Mouse (Mus musculus) G1E (cell line): Measurements from ENCODE around the gene Dnajc16. TPM values are rescaled to one million over a fixed set of nuclear protein-coding genes. Genes with fewer than 3 reads are reported as not detected.
"Not testable (repeated sequence)": the region's sequence is repeated elsewhere in the genome, so short reads cannot be mapped to it uniquely, and the experiment has no call there.

Source experiments
- ATAC-seq: 2 replicates; pipeline ENCODE4 v1.8.0; 2016; ENCODE audit warnings: mild to moderate bottlenecking; ENCODE audit not compliant: insufficient number of reproducible peaks, poor library complexity, low FRiP score, severe bottlenecking; ENCODE audit errors: extremely low read depth
- DNase-seq: peaks from one replicate; pipeline ENCODE4 v3.0.0; 2012; ENCODE audit warnings: low spot score
- H3K27me3 ChIP-seq: 2 replicates; pipeline ENCODE4 v1.6.1; 2012; ENCODE audit warnings: mild to moderate bottlenecking, low read length, inconsistent platforms; ENCODE audit not compliant: insufficient read depth
- H3K36me3 ChIP-seq: replicated peaks from 2 replicates; pipeline ENCODE3; 2012; ENCODE audit warnings: mild to moderate bottlenecking, inconsistent platforms
- H3K4me1 ChIP-seq: 2 replicates; pipeline ENCODE4 v1.6.1; 2012; ENCODE audit warnings: low read depth, low read length, inconsistent platforms, mixed read lengths; ENCODE audit not compliant: insufficient read depth
- H3K4me3 ChIP-seq: 2 replicates; pipeline ENCODE4 v1.5.1; 2012; ENCODE audit warnings: low read depth, mild to moderate bottlenecking, inconsistent platforms, low read length, moderate library complexity, mixed read lengths
- H3K9me3 ChIP-seq: replicated peaks from 2 replicates; pipeline ENCODE4 v1.6.1; 2012; ENCODE audit warnings: inconsistent platforms
- CTCF ChIP-seq: IDR thresholded peaks from 2 replicates; pipeline ENCODE4 v1.5.1; 2012; ENCODE audit warnings: low read depth, low read length, inconsistent platforms, mixed read lengths
- GATA1 ChIP-seq: IDR thresholded peaks from 2 replicates; pipeline ENCODE4 v1.6.1; 2012; ENCODE audit warnings: borderline replicate concordance, low read length, inconsistent platforms, mixed read lengths
- GATA2 ChIP-seq: IDR thresholded peaks from 2 replicates; pipeline ENCODE4 v1.6.1; 2012; ENCODE audit warnings: low read depth, low read length, inconsistent platforms, borderline replicate concordance
- POLR2AphosphoS5 ChIP-seq: IDR thresholded peaks from 2 replicates; pipeline ENCODE4 v1.6.1; 2012; ENCODE audit warnings: low read depth, low read length, inconsistent platforms; ENCODE audit not compliant: insufficient replicate concordance
- TAL1 ChIP-seq: conservative IDR thresholded peaks from 2 replicates; pipeline ENCODE4 v1.6.1; 2012; ENCODE audit warnings: low read depth, low read length, inconsistent platforms, mixed read lengths
- polyA plus RNA-seq: library from polyadenylated mRNA; stranded (reverse); fragments of >175 nt; gene quantifications from 2 replicates; pipeline ENCODE4 v1.2.3, GENCODE M21; 2012
- total RNA-seq, 2 experiments: library from RNA; stranded (forward) in 1 of 2; stranded (reverse) in 1 of 2; fragments of 200-1000 nt in 1 of 2; fragments of >200 nt in 1 of 2; fragmentation: Nextera tagmentation in 1 of 2; gene quantifications; 2 replicates each; pipeline ENCODE4 v1.2.3; 2014 to 2017

The Dnajc16 gene
- total and polyA plus RNA-seq, 3 experiments, result 2.9 to 10.6 (median 9.9) TPM

- no peak overlapping the region for H3K4me3 ChIP-seq
- DNase-seq, result no peak
- peaks cover 30% of the 10 kb centered on the region for H3K4me1 ChIP-seq
- TF ChIP-seq CTCF (no peak), TAL1 (no peak), GATA1 (no peak), POLR2AphosphoS5 (no peak), GATA2 (no peak)
- H3K9me3 ChIP-seq, result no peaks in the 10 kb centered on the region
- H3K27me3 ChIP-seq, result no peaks in the 10 kb centered on the region
- ATAC-seq, result no peak
- H3K36me3 ChIP-seq, result peaks cover 69% of the 10 kb centered on the region
Observed at GRCm38 (mm10) chr4:141787046-141787445, 3.7 kb downstream of the Dnajc16 start.

DNA sequence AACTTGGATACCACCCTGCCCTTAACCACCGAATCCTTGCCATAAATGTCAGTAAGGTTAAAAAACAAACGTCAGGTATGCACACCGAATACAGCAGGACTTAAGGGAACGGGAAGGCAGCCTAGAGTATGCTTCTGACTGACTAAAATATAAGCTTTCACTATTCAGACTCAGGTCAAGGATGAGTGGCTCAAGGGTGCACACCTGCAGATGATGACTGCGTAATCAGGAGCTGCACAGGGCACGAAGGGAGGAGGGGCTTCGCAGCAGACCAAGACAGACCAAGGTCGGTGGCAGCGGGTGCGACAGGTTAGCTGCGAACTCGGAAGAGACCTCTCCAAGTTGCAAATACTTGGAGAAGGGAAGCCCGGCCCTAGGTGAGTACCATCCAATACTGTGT, 4.6 kb downstream of the Dnajc16 start:
- Histone ChIP-seq H3K36me3 (peaks cover 78% of the 10 kb centered on the region), H3K4me3 (no peak overlapping the region), H3K4me1 (peaks cover 22% of the 10 kb centered on the region), H3K9me3 (no peaks in the 10 kb centered on the region), H3K27me3 (no peaks in the 10 kb centered on the region)
- ATAC-seq (no peak), DNase-seq (no peak)
- TF ChIP-seq POLR2AphosphoS5 (no peak), GATA1 (no peak), GATA2 (no peak)

DNA sequence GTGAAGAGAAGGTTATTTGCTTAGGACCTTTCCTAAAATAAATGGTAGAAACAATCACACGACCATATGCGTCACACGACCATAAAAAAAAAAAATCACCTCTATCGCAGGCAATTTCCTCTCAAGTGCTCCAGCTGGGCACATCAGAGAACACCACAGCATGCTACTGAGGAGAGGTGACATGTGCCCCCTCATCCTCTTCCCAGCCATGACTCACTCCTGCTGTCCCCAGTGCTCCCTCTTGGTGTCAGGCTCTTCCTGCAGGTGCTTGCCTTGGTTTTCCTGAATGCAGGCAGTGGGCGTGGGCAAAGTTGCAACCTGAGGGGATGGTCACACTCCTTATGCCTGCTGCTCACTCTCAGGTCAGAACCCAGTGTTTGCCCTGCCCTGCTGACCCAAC, 5.9 kb downstream of the Dnajc16 start:
- ATAC-seq (no peak), DNase-seq (no peak)
- Histone ChIP-seq H3K9me3 (no peaks in the 10 kb centered on the region), H3K27me3 (no peaks in the 10 kb centered on the region), H3K4me3 (no peak overlapping the region), H3K36me3 (peaks cover 91% of the 10 kb centered on the region), H3K4me1 (peaks cover 16% of the 10 kb centered on the region)
- no peak for TF ChIP-seq POLR2AphosphoS5
- TF ChIP-seq CTCF, result no peak
- no peak for TF ChIP-seq GATA2
- no peak for TF ChIP-seq TAL1
- no peak for TF ChIP-seq GATA1

DNA sequence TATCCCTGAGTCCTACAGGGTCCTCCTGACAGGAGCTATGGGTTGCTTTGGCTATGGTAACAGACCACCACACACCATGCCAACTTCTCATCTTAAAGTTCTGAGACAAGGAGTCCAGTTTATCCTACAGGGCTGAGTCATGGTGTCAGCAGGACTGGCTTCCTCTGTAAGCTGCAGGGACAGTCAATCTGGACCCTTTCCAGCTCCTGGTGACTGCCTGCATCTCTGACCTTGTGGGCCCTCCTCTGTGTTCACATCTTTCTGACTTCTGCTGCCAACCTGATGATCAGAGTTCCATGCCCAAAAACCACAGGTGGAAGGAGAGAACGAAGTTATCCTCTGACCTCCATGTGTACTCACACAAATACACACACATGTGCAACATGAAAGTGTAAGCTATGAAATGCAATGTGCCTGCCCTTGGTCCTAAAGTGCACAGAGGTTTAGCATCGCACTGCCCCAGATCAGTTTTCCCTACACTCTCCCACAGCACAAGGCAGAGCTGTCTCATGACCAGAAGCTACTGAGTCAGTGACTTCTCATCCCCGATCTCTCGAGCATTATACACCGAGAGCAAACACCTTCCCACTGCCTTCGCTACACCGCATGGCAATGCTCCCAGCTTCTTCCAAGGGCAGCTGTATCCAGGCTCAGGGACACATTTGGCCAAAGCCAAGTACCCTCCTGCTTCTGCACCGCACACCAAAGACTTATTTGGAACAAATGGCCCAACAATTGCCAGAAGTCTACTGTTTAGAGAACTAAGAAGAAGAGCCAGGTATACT, 9.3 kb downstream of the Dnajc16 start:
- no peak for DNase-seq
- Histone ChIP-seq H3K27me3 (no peaks in the 10 kb centered on the region), H3K4me3 (no peak overlapping the region), H3K9me3 (no peaks in the 10 kb centered on the region), H3K36me3 (peaks cover 98% of the 10 kb centered on the region), H3K4me1 (peaks cover 7% of the 10 kb centered on the region)
- TF ChIP-seq GATA2 (no peak), GATA1 (no peak)
- ATAC-seq, result no peak

DNA sequence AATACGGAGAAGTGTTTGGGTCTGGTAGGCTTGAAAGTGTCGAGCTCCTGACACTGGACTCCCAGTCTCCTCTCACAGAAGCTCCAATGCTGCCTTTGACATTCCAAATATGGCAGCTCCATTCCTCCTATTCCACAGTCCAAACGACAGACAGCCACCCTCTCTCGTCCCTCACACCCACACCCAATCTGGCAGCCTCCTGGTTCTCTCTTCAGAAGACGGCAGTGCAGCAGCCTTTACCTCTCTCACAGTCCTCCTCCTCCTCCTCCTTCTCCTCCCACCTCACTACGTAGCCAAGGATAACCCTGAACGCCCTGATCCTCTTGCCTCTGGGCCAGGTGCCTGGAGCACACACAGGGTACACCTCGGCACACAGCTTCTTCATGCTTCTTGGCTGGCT, 10.9 kb downstream of the Dnajc16 start:
- DNase-seq (no peak), ATAC-seq (no peak)
- Histone ChIP-seq H3K36me3 (peaks cover 98% of the 10 kb centered on the region), H3K4me3 (no peak overlapping the region), H3K4me1 (peaks cover 5% of the 10 kb centered on the region), H3K27me3 (no peaks in the 10 kb centered on the region), H3K9me3 (no peaks in the 10 kb centered on the region)
- TF ChIP-seq GATA2 (no peak), GATA1 (no peak), TAL1 (no peak), POLR2AphosphoS5 (no peak)

GRCm38 (mm10) chr4:141773019-141773418, 17.7 kb downstream of the Dnajc16 start:
- DNase-seq, ATAC-seq, H3K9me3 ChIP-seq, H3K4me3 ChIP-seq, H3K27me3 ChIP-seq: not testable (repeated sequence)
- Histone ChIP-seq H3K4me1 (peaks cover 44% of the 10 kb centered on the region), H3K36me3 (peaks cover 90% of the 10 kb centered on the region)

DNA sequence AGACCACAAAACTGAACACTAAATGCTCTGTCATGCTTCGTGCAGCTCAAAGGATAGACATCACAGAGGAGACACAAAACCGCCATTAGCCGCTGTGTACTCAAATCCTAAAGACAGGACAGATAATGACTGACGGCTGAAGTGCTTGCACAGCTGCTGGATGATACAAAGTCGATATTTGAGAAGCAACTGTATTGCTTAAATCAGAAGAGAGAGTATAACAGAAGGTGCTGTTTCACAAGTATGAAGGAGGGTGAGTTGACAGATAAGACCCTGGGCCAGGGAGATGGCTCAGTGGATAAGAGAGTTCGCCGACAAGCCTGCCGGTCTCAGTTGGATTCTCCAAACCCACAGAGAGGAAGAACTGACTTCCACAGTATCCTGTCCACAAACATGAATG, 18.9 kb downstream of the Dnajc16 start:
- ATAC-seq (peak; percentile 86), DNase-seq (peak; percentile 45)
- TF ChIP-seq TAL1, result peak; percentile 23; the same call in 1 of the 2 replicates
- no peak for TF ChIP-seq CTCF
- TF ChIP-seq GATA2, result no peak
- no peak for TF ChIP-seq GATA1
- H3K27me3 ChIP-seq, result no peaks in the 10 kb centered on the region
- peaks cover 54% of the 10 kb centered on the region for H3K4me1 ChIP-seq
- no peak overlapping the region; the same call in 1 of the 2 replicates for H3K4me3 ChIP-seq
- H3K9me3 ChIP-seq, result no peaks in the 10 kb centered on the region
- peaks cover 91% of the 10 kb centered on the region for H3K36me3 ChIP-seq
